Mouse (Mus musculus) liver, adult 2 months (tissue): ENCODE data around the gene Dpy30.

Experiments used
- CTCF ChIP-seq: fragments of 200-500 bp; IDR thresholded peaks from 2 replicates; pipeline ENCODE4 v1.5.1; 2011; ENCODE audit warnings: low read depth, low read length, control low read depth
- POLR2A ChIP-seq: fragments of 200-500 bp; IDR thresholded peaks from 2 replicates; pipeline ENCODE4 v1.6.1; 2011; ENCODE audit warnings: low read length, control low read depth; ENCODE audit not compliant: insufficient read depth; ENCODE audit errors: extremely low read depth

- TF ChIP-seq CTCF (no peak), POLR2A (no peak)
Observed at GRCm38 (mm10) chr17:74290869-74291268, 32.9 kb downstream of the Dpy30 start.
